Comparison of ENCODE assay signal across 25 mouse cellular contexts in the genomic region with DNA sequence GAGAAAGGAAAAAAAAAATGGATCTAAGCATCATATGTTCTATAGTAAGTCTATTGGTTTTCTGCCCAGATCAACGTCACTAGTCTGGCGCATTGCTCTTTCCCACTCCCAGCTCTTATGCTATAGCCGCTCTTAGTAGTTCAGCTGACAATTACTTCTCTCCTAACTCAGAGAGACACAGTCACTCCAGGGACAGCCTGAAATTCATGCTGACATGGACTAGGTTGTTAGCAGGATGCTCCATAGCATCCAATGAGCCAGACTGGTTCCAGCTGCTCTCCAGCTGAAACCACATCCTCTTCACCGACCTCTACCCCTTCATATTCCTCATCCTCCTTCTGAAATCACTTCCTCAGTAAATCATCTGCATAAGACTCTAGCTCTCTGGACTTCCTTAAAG.
A peak's percentile ranks its signal among the peaks of the same experiment; 100 is the strongest.
DNase-seq lines count a peak whose midpoint lies in the region; ATAC-seq and TF ChIP-seq lines count a peak whose summit lies in the region.
"Had no signal": no experiment of that assay in that cellular context is flagged by ENCODE, and none has a peak within 500 bp of the region (broad histone marks: within the 10 kb centered on the region; RNA-seq: fewer than 3 reads in every experiment).

No protein-coding gene starts in this region.

- no peak overlapping the region for H3K27ac ChIP-seq in forebrain, postnatal 0 days (ENCODE audit: low read depth, low read length)
- H3K27ac ChIP-seq in forebrain, embryonic 10.5 days = no peak overlapping the region
- H3K27ac ChIP-seq in midbrain, embryonic 13.5 days = no peak overlapping the region
- H3K27ac ChIP-seq: forebrain, embryonic 12.5 days; hindbrain, postnatal 0 days; liver, embryonic 14.5 days; macrophage had no signal

- WGBS in forebrain, postnatal 0 days = 77% methylated on average over 4 of the region's 4 CpGs
- 87% methylated on average over 4 of the region's 4 CpGs for WGBS in forebrain, embryonic 10.5 days
- 92% methylated on average over 4 of the region's 4 CpGs for WGBS in midbrain, embryonic 13.5 days

- H3K9ac ChIP-seq in forebrain, postnatal 0 days = no peak overlapping the region
- H3K9ac ChIP-seq in midbrain, embryonic 13.5 days (replicated peaks) = no peak overlapping the region
- H3K9ac ChIP-seq: forebrain, embryonic 12.5 days; liver, embryonic 14.5 days had no signal

- no peak for TF ChIP-seq CTCF in forebrain, postnatal 0 days (IDR thresholded peaks at IDR 0.05; ENCODE audit: low read depth)

- DNase-seq in forebrain, postnatal 0 days = peak; percentile 33
- DNase-seq in forebrain, embryonic 10.5 days (ENCODE audit: extremely low spot score, low spot score) = no peak
- peak; percentile 26 for DNase-seq in 3T3-L1 (ENCODE audit: low read depth, low spot score)
- DNase-seq in kidney, adult 9 months = peak; percentile 38
- DNase-seq in kidney, postnatal 14 days = peak; percentile 44
- no peak for DNase-seq in right cerebral cortex, adult 2 months (ENCODE audit: low spot score in 2 of 2)
- DNase-seq: adrenal gland, postnatal 25 days; cerebellum, adult 2 months; cerebellum, postnatal 25 days; gastrocnemius, postnatal 10 days; layer of hippocampus, adult 9-11 months; liver; lung, adult 2 months; lung, postnatal 10 days; midbrain, embryonic 14.5 days; spleen, adult 18-20 months; thymus, adult 18-20 months; thymus, postnatal 25 days had no signal

- peak; percentile 51; the same call in 1 of the 2 replicates for ATAC-seq in forebrain, postnatal 0 days
- no peak for ATAC-seq in midbrain, embryonic 13.5 days
- ATAC-seq: hindbrain, postnatal 0 days; intestine, postnatal 0 days; Patski had no signal

- H3K4me3 ChIP-seq in forebrain, postnatal 0 days (ENCODE audit: low read depth, low read length) = no peak overlapping the region
- no peak overlapping the region for H3K4me3 ChIP-seq in forebrain, embryonic 10.5 days
- no peak overlapping the region for H3K4me3 ChIP-seq in midbrain, embryonic 13.5 days (replicated peaks)
- H3K4me3 ChIP-seq: forebrain, embryonic 12.5 days had no signal

- H3K9me3 ChIP-seq in forebrain, postnatal 0 days (ENCODE audit: low read length) = no peaks in the 10 kb centered on the region
- no peaks in the 10 kb centered on the region for H3K9me3 ChIP-seq in forebrain, embryonic 10.5 days
- no peaks in the 10 kb centered on the region for H3K9me3 ChIP-seq in midbrain, embryonic 13.5 days
- H3K9me3 ChIP-seq: forebrain, embryonic 12.5 days had no signal

- H3K4me2 ChIP-seq in forebrain, postnatal 0 days (ENCODE audit: low read depth) = no peak overlapping the region
- no peak overlapping the region for H3K4me2 ChIP-seq in midbrain, embryonic 13.5 days (replicated peaks)
- H3K4me2 ChIP-seq: forebrain, embryonic 12.5 days had no signal

- H3K36me3 ChIP-seq in forebrain, postnatal 0 days (ENCODE audit: insufficient read depth) = no peaks in the 10 kb centered on the region
- no peaks in the 10 kb centered on the region for H3K36me3 ChIP-seq in forebrain, embryonic 10.5 days (replicated peaks)
- H3K36me3 ChIP-seq in midbrain, embryonic 13.5 days = no peaks in the 10 kb centered on the region
- H3K36me3 ChIP-seq: forebrain, embryonic 12.5 days had no signal

- no peaks in the 10 kb centered on the region for H3K27me3 ChIP-seq in forebrain, postnatal 0 days (ENCODE audit: insufficient read depth, low read length)
- no peaks in the 10 kb centered on the region for H3K27me3 ChIP-seq in forebrain, embryonic 10.5 days (ENCODE audit: poor library complexity, severe bottlenecking)
- H3K27me3 ChIP-seq in midbrain, embryonic 13.5 days = no peaks in the 10 kb centered on the region
- H3K27me3 ChIP-seq: forebrain, embryonic 12.5 days; Patski had no signal

- no peaks in the 10 kb centered on the region for H3K4me1 ChIP-seq in forebrain, postnatal 0 days (ENCODE audit: insufficient read depth)
- no peaks in the 10 kb centered on the region for H3K4me1 ChIP-seq in forebrain, embryonic 10.5 days
- H3K4me1 ChIP-seq in midbrain, embryonic 13.5 days (replicated peaks) = no peaks in the 10 kb centered on the region
- H3K4me1 ChIP-seq: forebrain, embryonic 12.5 days had no signal

Comparison
In these comparisons a context has a peak if more than half of its experiments do, and no peak if none do; other contexts are left out.
1. DNase-seq: peak in forebrain, postnatal 0 days (single experiment), 3T3-L1 (single experiment), kidney, adult 9 months (single experiment) and kidney, postnatal 14 days (single experiment); none in forebrain, embryonic 10.5 days (single experiment) and right cerebral cortex, adult 2 months (0 of 2).